Mouse (Mus musculus): ENCODE measurements around the gene C1ql3. TPM values are rescaled to one million over a fixed set of nuclear protein-coding genes. Genes with fewer than 3 reads are reported as not detected.

The C1ql3 gene
- total RNA-seq, 2 experiments from 2014 or later: 0.48 to 0.70 TPM

DNA sequence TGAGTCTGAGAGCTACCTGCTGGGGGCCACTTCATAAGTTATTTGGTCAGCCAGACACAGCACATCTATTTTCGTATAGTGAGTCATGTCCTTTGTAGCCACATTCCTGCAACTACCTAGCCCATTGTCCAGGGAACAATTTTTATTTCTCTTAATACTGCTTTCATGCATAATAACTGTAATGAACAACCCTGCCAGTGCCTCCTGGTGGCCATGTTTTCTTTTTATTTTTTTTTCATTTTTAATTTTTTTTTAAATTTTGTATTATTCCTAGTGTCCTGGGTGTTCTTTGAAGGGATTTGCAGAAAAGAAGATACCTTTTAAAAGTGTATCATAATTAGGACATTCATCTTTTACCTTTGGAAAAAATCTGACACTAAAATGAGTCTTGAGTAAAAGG lies 3.2 kb downstream of the C1ql3 start:
- intact Hi-C loops (cut with DNase I): no loop called here
- Histone ChIP-seq H3K4me3 (no peak overlapping the region), H3K27ac (no peak overlapping the region)
- no peak for DNase-seq
- TF ChIP-seq CTCF (IDR thresholded peaks at IDR 0.05): no peak; the same call in 1 of the 2 replicates

DNA sequence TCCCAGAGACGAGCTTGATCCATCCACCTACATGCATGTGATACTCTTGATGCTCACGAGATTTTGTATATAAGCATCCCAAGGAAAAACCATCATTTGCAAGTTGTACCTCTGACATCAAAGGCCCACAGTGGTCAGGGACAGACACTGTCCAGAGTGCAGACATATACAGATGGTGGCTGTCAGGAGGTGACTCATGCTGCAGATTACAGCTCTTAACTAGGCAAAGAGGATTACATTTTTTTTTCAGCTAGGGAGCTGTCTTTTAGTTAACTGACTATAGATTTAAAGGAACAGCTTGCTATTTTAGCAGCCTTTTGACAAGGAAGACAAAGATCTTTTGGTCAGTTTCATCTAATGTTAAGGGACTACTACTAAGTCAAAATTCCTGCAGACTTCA lies 11.6 kb downstream of the C1ql3 start:
- no peak for DNase-seq
- intact Hi-C loops (cut with DNase I): no loop called here
- Histone ChIP-seq H3K27ac (no peak overlapping the region), H3K4me3 (no peak overlapping the region)
- no peak for TF ChIP-seq CTCF (IDR thresholded peaks at IDR 0.05)

DNA sequence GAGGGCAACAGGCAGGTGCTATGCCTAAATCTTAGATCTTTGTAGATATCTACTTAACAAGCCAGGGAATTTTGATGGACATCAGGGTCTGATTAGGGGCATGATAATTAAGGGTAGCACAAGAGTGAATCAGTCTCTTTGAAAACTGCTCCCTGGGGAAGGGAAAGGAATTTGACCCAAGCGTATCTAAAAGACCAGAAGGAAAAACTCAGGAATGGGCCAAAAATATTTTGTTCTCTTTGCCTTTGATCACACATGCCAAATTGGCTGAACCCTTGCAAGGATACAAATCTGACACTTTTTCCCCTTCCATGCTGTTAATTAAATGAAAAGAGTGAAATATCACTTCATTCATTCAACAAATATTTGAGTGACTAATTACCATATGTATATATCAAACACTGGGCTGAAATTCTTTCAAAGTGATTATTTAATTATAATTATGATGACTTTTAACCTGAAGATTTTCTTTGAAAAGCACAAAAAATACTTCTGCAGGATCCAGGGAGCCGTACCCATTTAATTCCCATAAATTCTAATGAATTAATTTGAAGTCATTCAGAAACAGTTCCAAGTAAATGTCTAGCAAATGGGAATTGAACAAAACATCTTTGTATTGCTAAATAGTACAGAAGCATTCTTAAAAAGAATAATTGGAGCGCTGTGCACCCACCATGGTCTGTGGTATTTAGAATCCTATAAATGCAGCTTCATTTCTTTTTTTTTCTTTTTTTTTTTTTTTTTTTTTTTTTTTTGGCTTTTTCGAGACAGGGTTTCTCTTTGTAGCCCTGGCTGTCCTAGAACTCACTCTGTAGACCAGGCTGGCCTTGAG lies 26.5 kb downstream of the C1ql3 start:
- H3K4me3 ChIP-seq: no peak overlapping the region
- intact Hi-C loops (cut with DNase I): no loop called here
- H3K27ac ChIP-seq: no peak overlapping the region
- TF ChIP-seq CTCF (IDR thresholded peaks at IDR 0.05): no peak
- DNase-seq: no peak

DNA sequence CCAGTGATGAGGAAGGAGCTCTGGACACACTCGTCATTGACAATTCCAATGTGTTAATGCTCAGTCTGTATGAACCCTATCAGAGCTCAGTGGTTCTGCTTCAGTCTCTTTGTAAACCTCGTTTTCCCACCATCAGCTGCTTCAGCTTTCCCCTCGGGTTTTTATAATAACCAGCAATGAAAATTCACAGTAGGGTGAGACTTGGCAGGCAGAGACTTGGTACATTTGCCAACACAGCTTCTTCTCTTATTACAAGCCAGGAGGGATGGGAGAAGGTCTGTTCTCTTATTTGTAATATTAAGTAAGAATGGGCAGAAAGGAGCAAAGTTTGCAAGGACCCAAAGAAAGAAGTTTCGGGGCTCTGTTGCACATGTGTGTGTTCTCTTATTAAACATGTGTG lies 32.8 kb downstream of the C1ql3 start:
- no peak for DNase-seq
- intact Hi-C loops (cut with DNase I): no loop called here
- Histone ChIP-seq H3K27ac (no peak overlapping the region), H3K4me3 (no peak overlapping the region)
- no peak for TF ChIP-seq CTCF (IDR thresholded peaks at IDR 0.05)

DNA sequence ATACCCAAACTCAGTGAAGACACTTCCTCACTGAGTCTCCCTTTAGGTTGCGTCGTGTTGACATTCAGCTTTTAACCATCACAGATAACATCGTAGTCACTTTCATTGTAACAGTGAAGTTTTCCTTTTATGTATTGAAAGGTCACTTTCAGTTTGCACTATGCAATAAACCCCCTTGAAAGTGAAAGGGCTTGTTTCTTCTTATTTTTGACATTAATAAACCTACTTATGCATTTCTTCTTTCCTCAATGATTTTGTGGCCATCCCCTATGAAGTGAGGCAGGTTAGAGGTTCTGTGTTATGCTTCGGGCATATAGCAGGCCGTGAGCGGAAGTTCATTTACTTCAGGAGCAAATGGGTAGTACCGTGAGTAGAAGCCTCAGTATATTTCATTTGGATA lies 34.2 kb downstream of the C1ql3 start:
- DNase-seq: no peak
- no peak for TF ChIP-seq CTCF (IDR thresholded peaks at IDR 0.05)
- intact Hi-C loops (cut with DNase I): no loop called here
- H3K27ac ChIP-seq: no peak overlapping the region
- no peak overlapping the region for H3K4me3 ChIP-seq

DNA sequence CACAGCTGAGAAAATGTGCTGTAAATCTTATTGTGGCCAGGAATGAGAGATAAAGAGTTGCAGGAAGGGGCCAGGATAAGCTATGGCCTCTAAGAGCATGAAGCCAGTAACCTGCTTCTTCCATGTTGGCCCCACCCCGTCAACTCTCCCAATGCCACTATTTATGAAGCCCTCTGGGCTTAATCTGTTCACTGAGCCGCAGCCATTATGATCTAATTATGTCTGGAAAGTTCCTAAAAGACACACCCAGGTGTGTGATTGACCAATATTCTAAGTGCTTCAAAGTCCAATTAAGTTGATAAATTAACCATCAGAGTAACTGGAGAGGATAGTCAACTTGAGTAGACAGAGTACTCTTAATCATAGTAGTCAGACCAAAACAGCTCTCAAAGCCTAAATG lies 37.9 kb downstream of the C1ql3 start:
- intact Hi-C loops (cut with DNase I): no loop called here
- DNase-seq: no peak
- no peak overlapping the region for H3K4me3 ChIP-seq
- H3K27ac ChIP-seq: no peak overlapping the region
- TF ChIP-seq CTCF (IDR thresholded peaks at IDR 0.05): no peak

DNA sequence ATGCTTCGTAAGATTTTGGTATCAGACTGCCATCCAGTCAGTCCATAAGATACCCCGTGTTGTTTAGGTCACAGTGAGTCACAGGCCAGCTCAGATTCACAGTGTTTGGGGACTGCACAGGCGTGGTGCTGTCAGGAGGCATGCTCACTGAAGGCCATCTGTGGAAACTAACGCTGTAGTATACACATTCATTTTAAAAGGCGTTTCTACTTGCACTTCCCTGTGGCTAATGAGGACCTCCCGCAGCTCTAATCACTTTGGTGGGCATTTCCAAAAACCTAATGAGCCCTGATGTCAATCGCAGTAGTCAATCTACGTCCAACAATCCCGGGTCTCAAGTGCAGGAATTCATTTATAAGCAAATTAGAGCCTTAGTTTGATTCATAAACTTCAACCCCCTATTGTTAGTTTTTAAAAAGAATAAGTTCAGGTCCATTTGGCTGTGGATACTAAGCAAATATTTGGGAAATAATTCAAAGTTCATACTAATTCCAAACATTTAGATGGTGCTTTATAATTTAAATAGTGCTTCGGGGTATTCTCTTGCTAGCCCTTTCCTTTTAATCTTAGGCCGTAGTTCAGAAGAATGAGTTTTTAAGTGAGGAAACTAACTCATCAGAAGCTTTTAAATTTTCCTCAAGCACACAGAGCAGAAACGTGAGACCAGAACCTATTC lies 41.4 kb downstream of the C1ql3 start:
- DNase-seq: no peak
- Histone ChIP-seq H3K27ac (no peak overlapping the region), H3K4me3 (no peak overlapping the region)
- no peak for TF ChIP-seq CTCF (IDR thresholded peaks at IDR 0.05)
- intact Hi-C loops (cut with DNase I): no loop called here

DNA sequence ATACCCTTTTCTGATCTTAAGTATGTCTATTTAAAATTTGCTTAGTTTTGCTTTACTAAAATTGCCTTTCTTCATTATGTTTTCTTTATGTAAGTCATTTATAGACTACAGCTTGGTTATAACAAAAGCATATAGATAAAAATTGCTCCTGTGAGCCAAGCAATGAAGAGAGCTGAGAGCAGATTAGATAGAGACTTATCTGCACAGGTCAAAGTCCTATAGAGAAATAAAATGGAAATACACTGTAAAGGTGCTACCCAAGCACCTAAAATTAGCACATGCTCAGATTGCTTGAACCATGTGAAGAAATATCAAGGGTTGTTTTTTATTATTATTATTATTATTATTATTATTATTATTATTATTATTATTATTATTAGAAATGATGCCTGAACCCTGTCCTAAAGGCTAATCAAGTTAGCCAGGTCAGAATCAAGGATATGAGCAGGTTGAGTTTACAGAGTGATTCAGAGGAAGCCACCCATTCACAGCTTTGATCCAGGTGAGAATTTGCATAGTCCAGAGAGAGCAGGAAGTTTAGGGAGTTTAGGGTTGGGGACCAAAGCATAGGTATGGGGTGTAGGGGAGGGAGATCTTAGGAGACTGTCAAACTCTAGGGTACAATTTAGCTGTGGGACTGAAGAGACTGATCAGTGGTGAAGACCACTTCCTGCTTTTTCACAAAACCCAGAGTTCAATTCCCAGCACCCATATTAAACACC lies 54.7 kb downstream of the C1ql3 start:
- no peak overlapping the region for H3K4me3 ChIP-seq
- DNase-seq: no peak
- H3K27ac ChIP-seq: no peak overlapping the region
- no peak for TF ChIP-seq CTCF (IDR thresholded peaks at IDR 0.05)
- intact Hi-C loops (cut with DNase I): no loop called here

Other genes starting within 250 kb of the C1ql3 start
- 10 to 100 TPM; 10.6 to 12.1 TPM for gene Pter, start 87.8 kb downstream of the C1ql3 start, total RNA-seq (2021)

Data from gastrocnemius, adult 2 months (tissue).